Mouse (Mus musculus): ENCODE data around the gene Ubr2.

GRCm38 (mm10) chr17:47009546-47009897 lies 834 bp downstream of the Ubr2 start:
- TF ChIP-seq CTCF (IDR thresholded peaks at IDR 0.05; ENCODE audit: borderline replicate concordance, insufficient read depth, low read length) (no peak), POLR2A (IDR thresholded peaks at IDR 0.05; ENCODE audit: low read depth, low read length) (no peak)

Data from embryonic fibroblast, embryonic 13.5 days (primary cell).